Mouse (Mus musculus): ENCODE results near the gene Zfp524. TPM values are rescaled to one million over a fixed set of nuclear protein-coding genes. Genes with fewer than 3 reads are reported as not detected.
"Not testable (repeated sequence)": the region's sequence is repeated elsewhere in the genome, so short reads cannot be mapped to it uniquely, and the experiment has no call there.

Gene Zfp524
- 4.4 to 12.1 TPM (median 5.1 TPM) in 3 replicates for total RNA-seq (2017)

DNA sequence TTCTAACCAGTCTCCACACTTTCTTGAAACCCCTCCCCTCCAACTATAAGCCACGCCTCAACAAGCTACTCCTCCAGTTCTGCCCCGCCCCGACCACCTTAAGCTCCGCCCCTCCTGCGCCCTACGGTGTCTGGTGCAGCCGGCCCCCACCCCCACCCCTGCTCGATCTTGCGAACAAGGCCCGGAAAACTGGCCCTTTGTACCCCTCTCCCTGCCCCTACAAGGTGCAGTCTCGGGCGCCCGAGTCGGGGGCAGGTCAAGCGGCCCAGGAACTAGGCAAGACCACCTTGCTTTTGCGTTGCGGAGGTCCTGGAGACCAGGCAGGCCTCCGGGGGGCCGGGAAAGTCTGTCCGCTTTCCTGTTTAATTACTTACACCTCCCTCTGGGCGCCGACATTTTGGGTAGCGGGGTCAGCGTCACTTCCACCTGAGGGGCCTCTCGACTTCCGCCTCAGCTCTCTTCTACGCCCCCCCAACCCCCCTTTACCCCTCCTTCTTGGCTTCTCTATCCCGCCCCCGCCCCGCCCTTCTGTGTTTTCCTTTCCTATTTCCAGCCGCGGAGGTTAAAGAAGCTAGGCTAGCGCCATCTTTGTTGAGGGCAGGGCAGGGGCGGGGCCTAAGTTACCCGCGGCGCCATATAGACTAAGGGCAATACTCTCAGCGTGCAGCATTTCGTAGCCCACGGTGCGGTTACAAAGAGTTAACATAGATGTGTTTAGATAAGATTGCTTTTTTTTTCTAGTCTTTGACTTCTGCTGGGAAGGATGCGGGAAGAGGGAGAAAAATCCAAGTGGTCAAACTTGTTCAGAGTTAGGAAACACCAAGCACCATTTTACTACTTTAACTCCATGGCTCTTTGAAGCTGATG is at the start of gene Zfp524, which contains the start of gene Fiz1:
TSS of gene Zfp524 (plus strand) at position 165 of the 867 bp plus-strand sequence.
TSS of gene Fiz1 (minus strand) at position 447 of the 867 bp plus-strand sequence.
- peak; percentile 62 for ATAC-seq (replicated peaks; ENCODE audit: insufficient number of reproducible peaks, low FRiP score, low TSS enrichment, poor library complexity, severe bottlenecking)

DNA sequence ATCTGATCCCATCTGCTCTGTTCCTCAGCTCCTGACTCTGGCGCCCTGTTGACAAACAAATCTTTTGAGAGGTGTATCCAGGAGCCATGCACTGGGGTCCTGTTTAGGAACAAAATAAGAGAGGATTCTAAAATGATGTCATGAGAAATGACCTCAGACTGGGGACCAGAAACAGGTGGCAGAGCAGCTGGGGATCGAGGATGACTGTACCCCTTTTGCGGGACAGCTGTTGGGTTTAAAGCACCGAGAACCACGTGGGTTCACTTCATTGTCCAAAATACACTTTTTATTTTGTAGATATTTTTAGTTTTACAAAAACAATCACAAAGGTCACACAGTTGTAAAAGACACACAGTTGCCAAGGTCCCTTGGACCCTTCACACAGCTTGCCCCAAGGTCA is 49.2 kb upstream of the Zfp524 start:
- no peak for ATAC-seq (replicated peaks; ENCODE audit: insufficient number of reproducible peaks, low FRiP score, low TSS enrichment, poor library complexity, severe bottlenecking)

DNA sequence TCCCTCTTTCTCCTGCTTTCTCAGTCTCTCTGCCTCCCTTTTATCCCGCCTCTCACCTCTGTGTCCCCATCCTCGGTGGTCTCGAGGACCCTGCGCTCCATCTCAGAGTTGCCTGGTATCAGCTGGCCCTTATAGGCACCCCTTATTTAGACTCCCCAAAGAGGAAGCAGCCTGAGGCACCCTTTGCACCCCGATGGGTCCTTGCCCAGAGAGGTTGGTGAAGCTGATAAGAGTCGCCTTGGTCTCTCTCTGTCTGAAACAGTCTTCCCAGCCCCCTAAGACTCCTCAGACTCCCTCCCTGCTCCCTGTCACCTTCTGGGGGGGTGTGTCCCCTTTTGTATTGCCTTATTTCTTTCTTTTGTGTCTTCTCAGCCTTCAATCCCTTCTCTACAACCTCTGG is 43.1 kb upstream of the Zfp524 start, which contains the start of gene Sbk3:
TSS of gene Sbk3 (minus strand) at position 101 of the 400 bp plus-strand sequence.
- ATAC-seq (replicated peaks; ENCODE audit: insufficient number of reproducible peaks, low FRiP score, low TSS enrichment, poor library complexity, severe bottlenecking) = no peak

DNA sequence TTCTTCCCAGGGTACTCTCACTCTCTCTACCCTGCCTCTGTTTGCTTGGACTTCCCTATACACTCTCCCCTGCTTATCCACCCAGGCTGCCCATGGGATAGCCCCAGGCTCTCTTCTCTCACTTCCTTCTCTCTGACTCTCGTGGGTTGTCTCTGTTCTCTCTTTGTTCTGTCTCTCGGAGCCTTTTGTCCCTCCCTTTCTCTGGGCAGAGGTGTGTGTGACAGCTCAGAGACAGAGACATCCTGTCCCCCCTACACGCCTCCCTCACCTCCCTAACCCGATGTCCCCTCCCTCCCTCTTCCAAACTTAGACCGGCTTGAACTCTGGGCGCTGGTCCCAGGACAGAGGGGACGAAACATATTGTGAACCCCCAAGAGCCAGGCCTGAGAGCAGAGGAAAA is 42.5 kb upstream of the Zfp524 start:
- no peak for ATAC-seq (replicated peaks; ENCODE audit: insufficient number of reproducible peaks, low FRiP score, low TSS enrichment, poor library complexity, severe bottlenecking)

DNA sequence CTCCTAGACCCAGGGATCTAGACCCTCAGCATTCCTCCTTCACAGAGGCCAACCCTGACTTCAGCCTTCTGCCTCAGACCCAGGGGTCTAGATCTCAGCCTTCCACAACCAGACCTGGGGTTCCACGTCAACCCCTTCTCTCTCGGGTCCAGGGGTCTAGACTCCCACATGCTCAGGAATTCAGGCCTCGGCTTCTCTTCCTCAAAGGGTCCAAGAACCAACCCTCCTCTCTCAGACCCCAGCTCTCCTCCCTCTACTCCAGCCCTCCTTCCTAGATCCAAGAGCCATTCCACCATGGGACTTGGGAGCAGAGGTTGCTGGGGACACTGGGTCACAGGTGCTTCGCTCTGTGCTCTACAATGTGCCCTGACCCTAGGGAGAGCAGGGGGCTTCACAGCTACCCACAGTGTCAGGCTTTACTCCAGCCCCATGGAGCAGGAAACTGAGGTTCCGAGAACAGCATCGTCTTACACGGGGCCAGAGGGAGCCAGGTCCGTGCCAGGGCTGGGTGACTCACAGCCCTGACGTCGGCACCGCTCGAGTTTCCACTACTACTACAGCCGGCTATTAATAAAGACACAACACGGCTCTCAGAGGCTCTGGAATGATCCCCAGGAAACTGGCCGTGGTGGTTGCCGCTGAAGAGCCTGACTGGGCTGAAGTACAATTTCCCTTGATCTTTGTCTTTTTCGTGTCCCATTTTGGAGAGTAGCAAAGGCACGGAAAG is 41.7 kb upstream of the Zfp524 start:
- ATAC-seq (replicated peaks; ENCODE audit: insufficient number of reproducible peaks, low FRiP score, low TSS enrichment, poor library complexity, severe bottlenecking) = no peak

DNA sequence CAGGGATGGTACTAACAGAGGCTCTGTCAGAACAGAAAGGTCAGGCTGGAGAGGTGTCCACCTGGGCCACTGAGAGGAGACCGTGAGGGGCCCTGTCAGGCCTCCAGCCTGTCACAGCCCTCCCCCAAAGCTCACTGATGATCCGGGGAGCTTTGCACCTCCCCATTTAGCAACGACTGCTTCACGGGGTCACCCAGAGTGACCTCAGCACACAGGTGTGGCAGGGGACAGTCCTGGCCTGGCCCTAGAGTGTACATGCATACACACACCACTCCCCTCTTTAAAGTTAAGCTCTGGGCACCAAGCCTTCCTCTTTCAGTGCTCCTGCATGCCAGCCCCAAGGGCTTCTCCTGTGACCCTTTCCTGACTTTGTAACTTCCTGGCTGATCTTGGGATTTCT is 38.8 kb upstream of the Zfp524 start:
- ATAC-seq (replicated peaks; ENCODE audit: insufficient number of reproducible peaks, low FRiP score, low TSS enrichment, poor library complexity, severe bottlenecking) = no peak

DNA sequence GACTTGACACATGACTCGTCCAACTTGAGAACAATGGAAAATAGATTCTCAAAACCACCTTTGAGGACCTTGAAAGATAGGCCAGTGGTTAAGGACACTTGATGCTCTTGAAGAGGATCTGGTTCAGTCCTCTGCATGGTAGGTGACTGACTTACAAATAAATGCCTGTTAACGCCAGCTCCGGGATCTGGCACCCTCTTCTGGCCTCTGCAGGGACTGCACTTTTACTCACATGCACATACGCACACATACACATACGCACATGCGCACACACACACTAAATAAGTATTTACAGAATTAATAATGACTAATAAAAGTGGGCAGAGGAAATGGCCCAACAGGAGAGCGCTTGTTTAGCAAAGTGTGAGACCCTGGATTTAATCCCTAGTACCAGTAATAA is 37.4 kb upstream of the Zfp524 start:
- no peak for ATAC-seq (replicated peaks; ENCODE audit: insufficient number of reproducible peaks, low FRiP score, low TSS enrichment, poor library complexity, severe bottlenecking)

DNA sequence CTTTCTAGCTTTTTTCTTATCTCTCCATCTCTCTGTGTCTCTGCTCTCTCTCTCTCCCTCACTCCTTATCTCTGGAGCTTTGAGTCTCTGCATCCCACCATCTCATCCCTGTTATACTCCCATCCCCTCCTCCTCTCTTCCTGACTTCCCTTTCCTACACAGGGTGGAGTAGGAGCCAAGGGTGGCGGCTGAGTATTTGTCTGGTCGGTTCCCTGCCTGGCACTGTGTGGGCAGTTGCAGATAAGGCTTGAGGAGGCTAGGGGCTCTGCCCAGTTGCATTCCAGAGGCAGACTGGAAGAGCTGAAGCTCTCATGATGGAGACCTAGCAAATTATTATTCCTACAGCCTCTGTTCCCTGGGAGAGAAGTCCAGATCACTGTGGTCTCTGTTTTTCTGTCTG is 26.0 kb upstream of the Zfp524 start:
- no peak for ATAC-seq (replicated peaks; ENCODE audit: insufficient number of reproducible peaks, low FRiP score, low TSS enrichment, poor library complexity, severe bottlenecking)

DNA sequence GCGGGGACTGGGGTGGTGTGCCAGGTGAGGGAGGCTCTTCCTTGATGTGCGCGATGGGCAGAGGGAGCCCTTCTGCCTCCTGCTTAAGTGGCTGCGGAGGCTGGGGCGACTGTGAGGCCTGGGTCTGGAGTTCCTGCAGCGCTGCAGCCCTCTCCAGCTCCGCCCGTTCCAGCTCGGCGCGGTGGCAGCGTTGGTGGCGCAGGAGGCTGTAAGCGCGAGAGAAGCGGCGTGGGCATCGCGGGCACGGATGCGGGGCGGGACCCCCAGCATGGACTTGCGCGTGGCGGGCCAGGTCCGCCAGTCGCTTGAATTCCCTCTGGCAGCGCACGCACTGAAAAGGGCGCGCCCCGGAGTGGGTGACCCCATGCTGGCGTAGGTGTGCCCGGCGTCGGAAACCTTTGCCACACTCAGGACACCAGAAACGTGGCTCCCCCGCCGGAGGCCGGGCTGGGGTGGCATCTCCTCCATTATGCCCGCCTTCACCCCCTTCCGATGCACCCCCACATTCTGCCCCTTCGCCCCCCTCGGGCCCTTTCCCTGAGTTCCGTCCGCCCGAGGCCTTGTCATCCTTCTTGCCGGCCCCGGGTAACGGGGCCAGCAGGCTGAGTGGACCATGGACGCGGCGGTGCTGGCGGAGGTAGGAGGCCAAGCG is 20.7 kb upstream of the Zfp524 start:
- no peak for ATAC-seq (replicated peaks; ENCODE audit: insufficient number of reproducible peaks, low FRiP score, low TSS enrichment, poor library complexity, severe bottlenecking)

DNA sequence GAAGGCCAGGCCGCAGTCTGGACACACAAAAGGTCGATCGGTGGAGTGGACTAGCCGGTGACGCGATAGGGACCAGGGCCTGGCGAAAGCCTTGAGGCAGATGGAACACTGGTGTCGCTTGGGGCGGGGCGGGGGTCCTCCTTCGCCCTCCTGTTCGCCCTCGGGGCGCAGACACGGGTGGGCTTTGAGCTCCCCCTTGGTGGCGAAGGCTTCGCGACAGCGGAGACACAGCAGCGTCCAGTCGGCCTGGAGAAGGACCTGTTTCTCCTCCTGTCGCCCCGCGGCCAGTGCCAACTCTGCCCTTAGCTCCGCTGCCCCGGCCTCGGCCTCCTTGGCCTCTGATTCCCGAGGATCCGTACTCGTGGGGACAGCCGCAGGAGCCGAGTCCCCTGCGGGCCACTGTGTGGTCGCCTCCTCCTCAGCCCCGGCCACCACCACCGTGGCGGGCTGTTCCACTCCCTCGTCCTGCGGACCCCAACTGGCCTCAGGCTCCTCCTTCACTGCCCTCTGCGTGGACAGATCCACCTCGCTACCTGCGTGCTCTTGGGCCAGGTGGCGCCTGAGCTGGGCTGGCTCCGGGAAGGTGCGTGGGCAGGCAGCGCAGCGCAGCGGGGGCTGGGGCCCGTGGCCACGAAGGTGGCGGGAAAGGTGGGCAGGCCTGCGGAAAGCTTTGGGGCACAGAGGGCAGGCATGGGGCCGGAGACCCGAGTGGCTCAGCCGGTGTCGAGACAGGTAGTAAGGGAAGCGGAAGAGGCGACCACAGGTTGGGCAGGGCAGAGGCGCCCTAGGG is 20.0 kb upstream of the Zfp524 start:
- no peak for ATAC-seq (replicated peaks; ENCODE audit: insufficient number of reproducible peaks, low FRiP score, low TSS enrichment, poor library complexity, severe bottlenecking)

DNA sequence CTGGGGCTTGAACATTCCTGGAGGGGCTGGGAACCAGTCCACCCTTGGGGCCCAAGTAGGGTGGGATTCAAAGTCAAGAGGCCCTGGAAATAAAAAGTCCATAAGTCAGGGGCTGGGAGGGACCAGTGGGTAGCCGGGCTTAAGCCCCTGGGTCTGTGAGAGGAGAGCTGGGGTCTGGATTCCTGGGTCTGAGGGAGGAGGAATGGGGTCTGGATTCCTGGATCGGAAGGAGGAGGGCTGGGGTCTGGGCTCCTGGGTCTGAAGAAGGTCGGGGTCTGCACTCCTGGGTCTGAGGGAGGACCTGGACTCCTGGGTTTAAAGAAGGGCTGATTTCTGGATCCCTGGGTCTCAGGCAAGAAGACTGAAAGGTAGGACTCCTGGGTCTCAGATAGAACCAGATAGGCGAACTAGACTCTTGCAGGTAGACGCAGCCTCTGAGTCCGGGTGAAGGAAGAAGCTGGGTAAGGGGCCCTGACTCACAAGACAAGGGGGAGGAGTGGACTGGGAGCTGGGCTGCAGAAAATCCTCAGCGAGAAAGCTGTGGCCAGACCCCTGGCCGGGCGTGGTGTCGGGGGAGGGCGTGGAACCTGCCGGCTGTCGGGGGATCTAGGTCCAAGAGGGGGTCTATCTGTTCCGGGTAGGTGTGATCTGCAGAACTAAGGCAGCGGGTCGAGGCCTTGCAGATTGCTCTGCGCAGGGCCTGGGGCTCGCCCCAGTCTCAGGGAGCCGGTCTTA is 18.8 kb upstream of the Zfp524 start:
- no peak for ATAC-seq (replicated peaks; ENCODE audit: insufficient number of reproducible peaks, low FRiP score, low TSS enrichment, poor library complexity, severe bottlenecking)

DNA sequence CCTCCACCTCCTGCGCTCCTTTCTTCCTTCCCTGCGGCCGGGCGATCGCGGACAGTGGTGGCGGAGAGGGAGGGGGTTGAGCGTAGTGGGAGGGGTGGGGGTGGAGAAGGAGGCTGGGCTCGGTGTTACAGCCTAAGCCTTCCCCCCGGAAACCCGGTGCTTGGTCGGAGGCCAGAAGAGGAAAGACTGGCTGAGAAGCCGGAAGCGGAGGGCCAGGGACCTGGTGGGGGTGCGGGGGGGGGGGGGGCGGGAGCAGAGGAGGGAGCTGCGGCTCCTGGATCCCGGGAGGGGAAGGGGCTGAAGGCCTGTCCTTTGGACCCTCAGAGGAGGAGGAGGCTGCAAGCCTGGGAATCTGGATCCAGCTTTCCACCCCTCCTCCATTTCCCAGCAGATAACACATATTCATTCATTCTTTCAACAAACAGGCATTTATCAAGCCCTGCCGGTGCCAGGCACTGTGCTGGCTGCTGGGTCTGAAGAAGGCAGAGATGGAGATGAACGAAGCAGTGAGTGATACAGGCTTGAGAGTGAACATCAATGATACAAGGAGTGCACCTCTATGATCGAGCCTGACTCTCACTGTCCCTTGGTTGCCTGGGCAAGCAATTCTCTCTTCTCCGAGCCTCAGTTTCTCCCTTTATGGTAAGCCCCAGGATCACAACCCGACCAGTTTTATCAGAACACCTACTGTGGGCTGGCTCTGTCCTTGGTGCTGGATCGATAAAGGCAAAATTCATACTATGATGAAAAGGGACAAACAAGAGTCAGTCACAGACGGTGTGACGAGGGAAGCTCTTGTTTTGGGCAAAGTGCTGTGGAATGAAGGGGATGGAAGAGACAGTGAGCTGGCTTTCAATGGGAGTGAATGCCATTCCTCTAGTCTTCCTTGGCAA is 18.0 kb upstream of the Zfp524 start, which contains the start of gene Zfp579:
TSS of gene Zfp579 (minus strand) at position 156 of the 893 bp plus-strand sequence.
- peak; percentile 57 for ATAC-seq (replicated peaks; ENCODE audit: insufficient number of reproducible peaks, low FRiP score, low TSS enrichment, poor library complexity, severe bottlenecking)

DNA sequence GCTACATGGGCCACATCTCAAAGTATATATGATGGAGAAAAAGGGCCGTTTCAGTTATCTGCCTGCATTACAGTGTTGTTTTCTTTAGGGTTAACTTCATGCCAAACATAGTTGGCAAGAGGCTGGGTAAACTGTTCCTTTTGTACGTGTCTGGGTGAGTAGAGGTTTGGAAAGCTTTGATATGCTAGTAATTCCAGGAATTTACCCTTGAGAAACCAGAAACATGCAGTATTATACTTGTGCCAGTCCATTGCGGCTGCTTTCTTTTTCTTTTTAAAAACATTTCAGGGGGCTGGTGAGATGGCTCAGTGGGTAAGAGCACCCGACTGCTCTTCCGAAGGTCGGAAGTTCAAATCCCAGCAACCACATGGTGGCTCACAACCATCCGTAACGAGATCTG is 17.3 kb upstream of the Zfp524 start:
- ATAC-seq (replicated peaks; ENCODE audit: insufficient number of reproducible peaks, low FRiP score, low TSS enrichment, poor library complexity, severe bottlenecking) = no peak

DNA sequence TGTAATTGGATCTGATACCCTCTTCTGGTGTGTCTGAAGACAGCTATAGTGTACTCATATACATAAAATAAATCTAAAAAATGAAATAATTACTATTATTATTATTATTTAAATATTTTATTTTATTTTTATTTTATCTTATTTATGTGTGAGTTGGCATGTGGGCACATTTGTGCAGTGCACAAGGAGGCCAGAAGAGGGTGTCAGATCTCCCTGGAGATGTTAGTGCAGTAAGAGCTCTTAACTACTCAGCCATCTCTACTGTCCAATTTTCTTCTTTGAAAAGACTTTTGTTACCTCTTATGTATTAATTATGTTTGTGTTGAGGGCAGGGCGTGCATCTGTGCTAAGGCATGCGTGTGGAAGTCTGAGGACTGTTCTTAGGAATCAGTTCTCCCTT is 14.3 kb upstream of the Zfp524 start:
- no peak for ATAC-seq (replicated peaks; ENCODE audit: insufficient number of reproducible peaks, low FRiP score, low TSS enrichment, poor library complexity, severe bottlenecking)

DNA sequence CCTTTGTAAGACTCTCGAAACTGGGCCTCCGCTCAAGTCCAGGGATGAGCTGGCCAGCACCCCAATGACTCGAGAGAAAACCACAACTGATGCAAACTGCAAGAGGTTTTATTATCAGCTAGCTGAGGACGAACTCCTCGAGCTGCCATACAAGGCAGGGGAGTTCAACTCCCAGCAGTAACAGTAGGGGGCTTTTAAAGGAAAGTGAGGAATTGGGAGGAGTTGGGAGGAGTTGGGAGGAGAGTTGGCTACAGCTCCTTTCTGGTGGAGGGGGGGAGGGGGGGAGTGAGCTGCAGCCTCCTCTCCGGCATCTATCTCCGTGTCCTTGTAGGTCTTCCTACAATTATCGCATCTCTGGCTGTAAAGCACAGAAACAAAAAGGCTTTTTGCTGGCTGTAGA is 11.3 kb upstream of the Zfp524 start:
- not testable (repeated sequence) for ATAC-seq (replicated peaks; ENCODE audit: insufficient number of reproducible peaks, low FRiP score, low TSS enrichment, poor library complexity, severe bottlenecking)

DNA sequence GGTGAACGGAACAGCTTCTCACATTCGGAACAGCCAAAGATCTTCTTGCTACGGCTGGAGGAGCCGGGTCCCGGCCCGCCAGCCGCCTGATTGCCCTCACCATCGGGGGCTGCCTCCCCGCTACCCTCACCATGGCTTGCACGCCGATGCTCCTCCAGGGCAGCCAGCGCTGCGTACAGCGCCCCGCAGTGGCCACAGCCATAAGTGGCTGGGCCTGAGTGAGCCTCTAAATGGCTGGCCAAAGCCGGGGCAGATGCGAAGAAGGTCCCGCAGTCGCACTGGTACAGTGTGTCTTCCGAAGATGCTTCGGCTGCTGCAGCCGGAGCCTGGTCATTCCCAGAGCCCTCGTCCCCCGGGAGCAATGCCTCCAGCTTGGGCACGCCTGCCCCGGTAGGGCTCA is 6.0 kb upstream of the Zfp524 start:
- no peak for ATAC-seq (replicated peaks; ENCODE audit: insufficient number of reproducible peaks, low FRiP score, low TSS enrichment, poor library complexity, severe bottlenecking)
